Mouse (Mus musculus) lung, adult 2 months (tissue): ENCODE results near the gene Fat3. TPM values are rescaled to one million over a fixed set of nuclear protein-coding genes. Genes with fewer than 3 reads are reported as not detected.

Experiments
- DNase-seq: peaks from one replicate; pipeline ENCODE4 v3.0.0; 2022
- H3K4me1 ChIP-seq: fragments of 200-500 bp; 2 replicates; pipeline ENCODE4 v1.6.1; 2011; ENCODE audit warnings: low read length; ENCODE audit not compliant: control insufficient read depth, insufficient read depth
- H3K4me3 ChIP-seq: fragments of 200-500 bp; replicated peaks from 2 replicates; pipeline ENCODE3; 2011; ENCODE audit warnings: low read depth, mild to moderate bottlenecking, control low read depth, low read length; ENCODE audit errors: extremely low read depth
- CTCF ChIP-seq: fragments of 200-500 bp; IDR thresholded peaks from 2 replicates; pipeline ENCODE4 v1.5.1; 2011; ENCODE audit warnings: mild to moderate bottlenecking, low read length, control low read depth; ENCODE audit not compliant: insufficient read depth
- POLR2A ChIP-seq: fragments of 200-500 bp; IDR thresholded peaks from 2 replicates; pipeline ENCODE4 v1.6.1; 2011; ENCODE audit warnings: low read depth, mild to moderate bottlenecking, control low read depth, low read length, borderline replicate concordance; ENCODE audit errors: extremely low read depth
- WGBS: fragments of 180-500 bp; shearing (Covaris S2); methylation state at CpG from one replicate; pipeline ENCODE4 v1.1.7; 2018; 5-methylcytosine and 5-hydroxymethylcytosine counted together
- polyA plus RNA-seq: library from polyadenylated mRNA; depleted of rRNA; stranded (reverse); fragments of >200 nt; gene quantifications from 2 replicates; pipeline ENCODE4 v1.2.3, GENCODE M21; 2012

Gene Fat3
- polyA plus RNA-seq, 1 experiment: 2.7 TPM

DNA sequence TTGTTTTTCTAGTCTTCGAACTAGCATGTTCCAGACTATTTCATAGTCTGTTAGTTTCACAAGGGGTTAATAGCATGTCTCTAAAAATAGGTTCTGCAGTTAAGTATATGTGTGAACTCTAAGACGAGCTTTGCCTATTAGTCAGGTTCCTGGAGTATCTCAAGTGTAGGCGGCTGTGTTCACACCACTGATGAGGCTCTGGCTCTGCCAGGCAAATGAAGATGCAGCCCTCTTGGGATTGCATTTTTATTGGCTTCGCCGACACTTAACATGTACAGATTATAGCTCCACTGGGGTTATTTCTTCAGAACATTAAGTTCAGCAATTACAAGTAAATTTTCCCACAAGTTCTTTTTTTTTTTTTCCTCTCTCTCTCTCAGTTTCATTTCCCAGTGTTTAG lies 614.3 kb downstream of the Fat3 start:
- Histone ChIP-seq H3K4me3 (no peak overlapping the region), H3K4me1 (no peaks in the 10 kb centered on the region)
- no peak for DNase-seq
- TF ChIP-seq CTCF (no peak), POLR2A (no peak)
- WGBS: 67% methylated on average over 5 of the region's 5 CpGs

DNA sequence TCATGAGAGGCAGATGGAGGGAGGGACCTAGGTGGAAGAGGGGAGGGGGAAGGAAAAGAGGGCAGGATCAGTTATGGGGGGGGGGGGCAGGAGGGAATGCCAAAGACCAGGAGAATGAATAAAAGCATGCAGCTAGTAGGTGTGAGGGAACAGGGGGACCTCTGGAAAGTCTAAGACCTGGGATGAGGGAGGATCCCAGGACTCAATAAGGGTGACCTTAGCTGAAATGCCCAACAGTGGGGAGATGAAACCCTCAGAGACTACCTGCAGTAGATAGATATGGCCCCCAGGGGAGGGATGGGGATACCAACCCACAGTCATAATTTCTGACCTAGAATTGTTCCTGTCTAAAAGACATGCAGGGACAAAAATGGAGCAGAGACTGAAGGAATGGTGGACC lies 620.3 kb downstream of the Fat3 start:
- DNase-seq: no peak
- no peak for TF ChIP-seq POLR2A
- no peak for TF ChIP-seq CTCF
- H3K4me3 ChIP-seq: no peak overlapping the region
- no peaks in the 10 kb centered on the region; the same call in 1 of the 2 replicates for H3K4me1 ChIP-seq

DNA sequence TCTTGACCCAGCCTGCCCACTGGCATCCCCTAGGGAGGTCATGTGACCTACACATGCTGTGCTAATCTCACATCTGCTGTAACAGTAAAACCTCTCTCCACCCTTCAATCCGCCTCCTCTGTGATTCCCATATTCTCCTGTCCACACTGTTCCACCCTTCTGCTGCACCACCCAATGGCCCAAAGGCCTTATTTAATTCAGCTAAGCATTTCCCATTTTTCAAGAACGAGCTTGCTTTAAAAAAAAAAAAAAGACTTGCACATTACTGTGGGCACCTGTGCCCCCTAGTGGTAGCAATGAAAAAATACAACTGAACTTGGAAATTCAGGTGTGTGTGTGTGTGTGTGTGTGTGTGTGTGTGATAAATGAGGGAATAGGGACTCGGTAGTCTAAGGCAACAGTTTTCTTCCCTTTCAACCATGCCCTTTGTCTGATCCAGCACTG lies 620.9 kb downstream of the Fat3 start:
- WGBS: 12% methylated on average over 3 of the region's 3 CpGs
- no peak for DNase-seq
- no peaks in the 10 kb centered on the region; the same call in 1 of the 2 replicates for H3K4me1 ChIP-seq
- no peak for TF ChIP-seq CTCF
- no peak for TF ChIP-seq POLR2A
- no peak overlapping the region for H3K4me3 ChIP-seq

DNA sequence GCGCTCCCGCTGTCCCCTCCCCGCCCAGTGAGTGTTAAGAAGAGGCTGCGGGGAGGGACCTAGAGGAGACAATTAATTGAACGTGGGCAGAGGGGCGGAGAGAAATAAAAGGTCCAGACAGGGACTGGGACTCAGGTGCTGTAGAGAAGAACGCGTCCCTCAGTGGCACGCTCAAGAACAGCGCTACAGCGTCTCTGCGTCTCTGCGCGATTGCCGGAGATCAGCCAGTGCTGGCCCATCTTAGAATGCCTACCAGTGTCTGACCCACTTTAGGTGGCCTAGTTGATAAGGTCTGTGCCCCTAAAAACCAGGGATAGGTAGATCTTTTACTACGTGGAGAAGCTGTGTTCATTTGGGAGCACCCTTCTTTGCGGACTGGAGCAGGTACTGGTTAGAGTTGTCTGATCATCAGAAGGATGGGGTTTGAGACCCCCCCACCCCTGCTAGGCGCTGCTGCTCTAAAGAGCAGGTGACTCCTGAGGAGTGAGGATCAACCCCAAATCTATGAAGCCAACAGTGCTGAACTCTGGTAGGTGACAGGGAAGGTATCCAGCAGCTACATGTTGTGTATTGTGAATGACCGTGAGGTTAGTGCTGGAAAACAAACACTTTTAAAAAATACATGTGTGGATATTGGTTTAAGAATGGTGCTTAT lies 626.5 kb downstream of the Fat3 start, which contains the start of gene Mtnr1b:
TSS of gene Mtnr1b (minus strand) at position 51 of the 655 bp plus-strand sequence.
- no peaks in the 10 kb centered on the region for H3K4me1 ChIP-seq
- no peak for DNase-seq
- no peak within 1 kb of the TSS for H3K4me3 ChIP-seq
- WGBS: 49% methylated on average over 19 of the region's 19 CpGs
- TF ChIP-seq CTCF (no peak), POLR2A (no peak)

DNA sequence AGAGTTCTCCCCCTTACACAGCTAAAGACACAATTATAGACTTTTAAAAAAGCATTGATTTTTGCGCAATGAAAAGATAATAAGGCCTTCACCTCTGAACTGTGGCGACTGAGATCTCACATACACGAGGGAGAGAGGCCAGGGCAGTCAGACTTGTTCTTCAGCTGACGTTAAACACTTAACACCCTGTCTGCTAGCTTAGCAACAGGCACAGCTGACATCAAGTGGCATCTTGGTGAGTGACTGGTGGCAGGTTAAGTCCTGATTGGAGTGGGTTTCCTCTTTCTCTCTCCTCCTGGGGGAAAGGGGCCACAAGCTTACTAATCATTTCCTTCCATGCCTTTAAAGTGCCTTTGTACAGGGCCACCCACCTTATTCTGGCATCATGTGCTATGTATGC lies 631.1 kb downstream of the Fat3 start:
- DNase-seq: no peak
- Histone ChIP-seq H3K4me1 (no peaks in the 10 kb centered on the region), H3K4me3 (no peak overlapping the region)
- TF ChIP-seq CTCF (no peak), POLR2A (no peak)
- WGBS: 34% methylated on average over 4 of the region's 4 CpGs

DNA sequence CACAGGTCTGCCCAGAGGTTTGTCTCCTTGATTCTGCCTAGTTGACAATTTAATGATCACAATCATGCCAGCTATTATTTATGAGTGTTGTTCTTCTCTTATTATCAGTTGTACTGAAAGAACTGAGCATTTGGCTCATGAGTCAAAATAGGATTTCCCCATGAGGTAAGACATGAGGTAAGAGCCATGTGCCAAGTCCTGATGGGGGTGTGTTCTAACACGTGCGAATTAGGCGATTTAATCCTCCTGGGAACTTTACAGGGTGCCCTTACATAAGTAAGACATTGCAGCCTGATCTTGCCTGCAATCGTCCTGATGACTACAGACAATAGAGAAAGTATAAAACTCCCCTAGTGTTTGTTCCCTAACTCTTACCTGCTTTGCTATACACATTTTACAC lies 631.6 kb downstream of the Fat3 start:
- H3K4me1 ChIP-seq: no peaks in the 10 kb centered on the region
- no peak for DNase-seq
- 65% methylated on average over 4 of the region's 4 CpGs for WGBS
- H3K4me3 ChIP-seq: no peak overlapping the region
- TF ChIP-seq CTCF (no peak), POLR2A (no peak)

DNA sequence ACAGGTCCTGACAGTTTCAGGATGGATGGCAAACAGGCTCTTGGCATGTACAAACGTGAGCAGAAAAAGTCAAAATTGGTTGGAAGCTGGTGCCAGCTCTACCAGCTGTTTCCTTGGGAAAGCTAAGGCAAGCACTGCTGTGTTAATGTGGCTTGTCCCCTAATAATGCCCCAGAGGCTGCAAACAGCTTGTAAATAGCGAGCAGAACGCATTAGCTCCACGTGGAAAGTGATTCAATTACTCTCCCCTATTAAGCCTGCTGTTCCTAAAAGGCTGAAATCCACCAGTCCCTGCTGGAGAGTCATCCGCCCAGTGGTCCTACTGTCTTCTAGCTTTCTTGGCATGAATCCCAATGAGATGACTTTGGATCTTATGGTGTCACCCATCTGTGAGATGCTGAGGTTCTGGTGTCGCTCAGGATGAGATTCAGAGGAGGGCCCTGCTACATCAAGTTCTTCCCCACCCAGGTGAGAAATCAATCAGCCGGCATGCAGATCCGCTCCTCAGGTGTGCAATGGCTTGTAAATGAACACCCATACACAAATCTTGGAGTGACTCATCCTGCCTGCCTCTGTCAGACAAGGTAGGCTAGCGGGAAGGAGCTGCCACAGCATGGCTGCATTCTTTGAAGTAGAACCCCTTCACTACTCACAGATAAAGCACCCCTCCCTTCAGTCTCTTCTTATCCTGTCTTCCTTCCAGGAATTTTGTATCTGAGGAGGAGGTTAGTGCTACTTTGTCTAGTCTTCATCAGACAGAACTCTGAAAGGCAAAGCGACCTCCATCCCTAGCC lies 634.6 kb downstream of the Fat3 start:
- WGBS: 71% methylated on average over 10 of the region's 10 CpGs
- no peak for DNase-seq
- TF ChIP-seq CTCF: no peak
- TF ChIP-seq POLR2A: no peak
- H3K4me3 ChIP-seq: no peak overlapping the region
- H3K4me1 ChIP-seq: no peaks in the 10 kb centered on the region

DNA sequence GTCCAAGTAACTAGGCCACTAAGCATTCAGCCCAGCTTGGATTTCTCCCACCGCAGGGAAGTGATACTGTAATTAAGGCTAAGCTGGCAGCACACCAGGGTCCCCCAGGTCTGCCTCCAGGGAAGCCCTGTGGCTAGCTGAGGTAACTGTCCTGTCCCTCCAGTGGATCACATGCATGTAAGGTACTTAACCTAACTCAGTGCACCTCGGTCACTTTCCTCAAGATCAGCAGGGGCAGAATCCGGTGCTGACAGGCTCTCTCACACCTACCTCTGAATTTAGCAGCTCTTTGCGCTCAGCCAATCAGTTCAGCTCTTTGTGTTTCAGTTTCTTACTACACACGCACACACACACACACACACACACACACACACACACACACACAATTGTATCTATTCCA lies 639.7 kb downstream of the Fat3 start:
- Histone ChIP-seq H3K4me3 (no peak overlapping the region), H3K4me1 (no peaks in the 10 kb centered on the region)
- DNase-seq: no peak
- WGBS: 72% methylated on average over 5 of the region's 5 CpGs
- no peak for TF ChIP-seq CTCF
- TF ChIP-seq POLR2A: no peak
